Mouse (Mus musculus) embryonic fibroblast, embryonic 13.5 days (primary cell): ENCODE measurements around the gene Taf6.

Source experiments
- CTCF ChIP-seq: IDR thresholded peaks from 2 replicates; pipeline ENCODE4 v1.5.1; 2011; ENCODE audit warnings: mild to moderate bottlenecking, control low read depth, low read length, moderate library complexity, borderline replicate concordance; ENCODE audit not compliant: insufficient read depth
- POLR2A ChIP-seq: IDR thresholded peaks from 2 replicates; pipeline ENCODE4 v1.6.1; 2011; ENCODE audit warnings: low read depth, mild to moderate bottlenecking, control low read depth, low read length, moderate library complexity

DNA sequence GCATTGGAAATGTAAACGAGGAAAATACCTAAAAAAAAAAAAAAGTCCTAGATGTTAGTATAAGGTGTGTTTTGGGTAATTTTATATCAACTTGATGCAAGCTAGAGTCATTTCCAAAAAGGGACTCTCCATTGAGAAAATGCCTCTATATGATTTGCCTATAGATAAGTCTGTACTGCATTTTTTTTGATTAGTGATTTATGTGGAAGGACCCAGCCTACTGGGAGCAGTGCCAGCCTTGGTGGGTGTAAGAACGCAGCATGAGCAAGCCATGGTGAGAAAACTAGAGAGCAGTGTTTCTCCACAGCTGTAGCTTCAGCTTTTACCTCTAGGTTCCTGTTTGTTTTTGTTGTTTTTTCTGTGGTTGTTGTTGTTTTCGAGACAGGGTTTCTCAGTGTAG, 36.0 kb upstream of the Taf6 start:
- TF ChIP-seq CTCF, result no peak
- TF ChIP-seq POLR2A, result no peak
